Mouse (Mus musculus) lung, postnatal 10 days (tissue): ENCODE results near the gene Dennd2c.
A peak's percentile ranks its signal among the peaks of the same experiment; 100 is the strongest.
"Not testable (repeated sequence)": the region's sequence is repeated elsewhere in the genome, so short reads cannot be mapped to it uniquely, and the experiment has no call there.

Experiments used
- DNase-seq: peaks from one replicate; pipeline ENCODE4 v3.0.0; 2021

Gene Dennd2c

DNA sequence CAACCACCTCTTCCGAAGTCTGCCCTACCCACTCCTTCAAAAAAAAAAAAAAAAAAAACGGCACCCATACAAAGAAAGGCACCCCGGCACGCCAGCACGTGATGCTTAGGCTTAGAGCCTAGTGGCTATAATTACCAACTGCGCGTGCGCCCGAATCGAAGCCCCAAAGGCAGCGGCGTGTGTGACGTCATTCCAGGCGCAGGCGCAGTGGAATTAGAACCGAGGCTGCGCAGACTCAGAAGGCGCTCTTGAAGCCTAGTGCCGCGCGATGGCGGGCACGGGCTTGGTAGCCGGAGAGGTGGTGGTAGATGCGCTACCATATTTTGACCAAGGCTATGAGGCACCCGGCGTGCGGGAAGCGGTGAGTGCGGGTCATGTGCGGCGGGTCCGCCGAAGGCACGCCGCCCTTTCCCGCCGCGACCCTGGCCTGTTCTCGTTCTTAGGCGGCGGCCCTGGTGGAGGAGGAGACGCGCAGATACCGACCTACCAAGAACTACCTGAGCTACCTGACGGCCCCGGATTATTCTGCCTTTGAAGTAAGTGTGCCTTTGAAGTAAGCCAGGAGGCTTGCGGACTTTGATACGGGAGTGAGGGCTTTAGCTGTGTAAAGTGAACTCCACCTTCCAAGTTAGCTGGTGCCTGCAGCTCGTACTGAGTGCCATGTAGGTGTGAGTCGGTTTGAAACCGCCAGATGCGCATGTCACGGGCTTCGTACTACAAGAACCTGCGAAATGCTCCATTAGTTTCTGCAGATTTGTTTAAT, 69.3 kb downstream of the Dennd2c start, which contains the start of gene Bcas2:
Gene Bcas2, plus strand, starts transcription at position 151 of the 763 bp plus-strand sequence.
- DNase-seq, result peak; percentile 98

DNA sequence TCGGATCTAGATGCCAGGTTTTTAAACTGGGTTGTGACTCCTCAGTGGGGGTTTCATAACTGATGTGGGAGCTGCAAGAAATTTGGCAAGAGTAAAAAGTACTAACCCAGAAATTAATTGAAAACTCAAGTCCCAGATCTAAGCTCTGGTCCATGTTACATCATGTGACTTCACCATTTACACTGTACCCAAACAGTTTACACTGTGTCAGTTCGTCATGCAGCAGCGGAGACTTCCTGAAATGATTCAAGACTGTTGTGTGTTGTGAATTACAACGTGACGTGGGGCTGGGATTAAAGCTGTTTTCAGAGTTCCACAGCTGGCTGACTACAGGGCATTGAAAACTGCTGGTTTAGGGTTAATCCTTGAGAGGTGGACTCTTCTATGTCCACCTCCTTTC, 70.2 kb downstream of the Dennd2c start:
- DNase-seq, result no peak

DNA sequence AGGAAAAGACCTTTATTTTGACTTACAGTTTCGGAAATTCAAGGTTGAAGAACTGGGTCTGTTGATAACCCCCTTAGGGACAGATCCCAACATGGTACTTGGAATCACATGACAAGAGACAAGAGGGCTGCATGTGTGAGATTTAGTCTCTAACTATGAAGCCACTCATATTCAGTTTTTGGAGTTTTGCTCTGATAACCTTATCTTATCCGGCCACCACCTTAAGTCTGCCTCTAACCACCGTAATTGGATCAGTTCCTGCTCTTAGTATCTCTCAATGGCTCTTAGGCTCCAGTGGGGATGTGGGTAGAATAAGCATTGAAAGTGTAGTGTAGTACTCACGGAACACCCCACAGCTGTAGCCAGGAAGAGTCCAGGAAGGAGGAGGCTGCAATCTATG, 74.3 kb downstream of the Dennd2c start:
- DNase-seq, result no peak

- no peak for DNase-seq
Observed at GRCm38 (mm10) chr3:103179527-103179926, 77.1 kb downstream of the Dennd2c start.

GRCm38 (mm10) chr3:103181171-103181570, 78.8 kb downstream of the Dennd2c start:
- no peak for DNase-seq

DNA sequence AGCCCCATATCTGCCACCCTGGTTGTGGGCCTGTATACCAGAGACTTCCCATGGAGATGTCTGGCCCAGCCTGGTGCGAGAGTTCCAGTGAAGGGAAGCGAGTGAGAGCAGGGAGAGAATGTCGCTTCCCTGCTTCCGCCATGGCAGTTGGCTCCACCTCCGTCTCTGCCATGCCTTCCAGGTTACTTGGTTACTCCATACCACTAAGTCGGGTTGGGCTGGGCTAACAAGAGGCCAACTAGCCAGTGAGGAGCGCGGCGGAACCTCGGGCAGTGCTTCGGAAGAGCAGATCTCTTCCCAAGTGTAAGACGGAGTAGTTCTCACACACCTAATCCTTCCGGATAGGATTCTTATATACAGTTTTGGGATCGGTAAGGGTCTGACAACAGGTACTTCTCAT, 80.4 kb downstream of the Dennd2c start:
- no peak for DNase-seq

DNA sequence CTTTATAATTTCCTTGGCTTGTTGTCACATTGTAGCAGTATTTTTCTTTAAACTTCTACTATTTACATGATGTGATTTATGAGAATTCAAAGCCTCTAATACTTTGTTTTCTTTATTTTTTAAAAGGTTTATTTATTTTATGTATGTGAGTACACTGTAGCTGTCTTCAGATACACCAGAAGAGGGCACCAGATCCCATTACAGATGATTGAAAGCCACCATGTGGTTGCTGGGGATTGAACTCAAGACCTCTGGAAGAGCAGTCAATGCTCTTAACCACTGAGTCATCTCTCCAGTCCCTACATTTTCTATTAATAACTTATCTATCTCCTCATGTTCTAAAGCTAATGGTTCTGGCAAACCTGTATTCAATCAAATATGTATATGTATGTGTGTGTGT, 82.1 kb downstream of the Dennd2c start:
- DNase-seq, result not testable (repeated sequence)

DNA sequence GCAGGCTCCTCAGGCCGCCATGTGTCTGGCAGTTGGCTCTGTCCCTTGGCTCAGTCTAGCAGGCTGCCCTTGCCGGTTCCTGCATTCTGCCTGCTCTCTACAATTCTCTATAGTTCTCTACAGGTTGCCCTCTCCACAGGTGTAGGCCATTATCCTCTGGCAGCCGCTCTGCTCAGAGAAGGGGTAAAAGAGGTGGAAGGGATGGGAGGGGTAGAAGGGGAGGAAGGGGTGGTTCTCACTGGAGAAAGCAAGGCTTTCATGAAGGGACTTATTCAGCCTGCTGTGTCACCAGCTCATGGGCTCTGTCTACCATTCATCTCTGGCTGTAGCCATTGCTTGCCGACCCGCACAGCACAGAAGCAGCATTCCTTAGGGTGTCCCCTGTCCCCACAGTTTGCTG, 86.0 kb downstream of the Dennd2c start:
- no peak for DNase-seq

DNA sequence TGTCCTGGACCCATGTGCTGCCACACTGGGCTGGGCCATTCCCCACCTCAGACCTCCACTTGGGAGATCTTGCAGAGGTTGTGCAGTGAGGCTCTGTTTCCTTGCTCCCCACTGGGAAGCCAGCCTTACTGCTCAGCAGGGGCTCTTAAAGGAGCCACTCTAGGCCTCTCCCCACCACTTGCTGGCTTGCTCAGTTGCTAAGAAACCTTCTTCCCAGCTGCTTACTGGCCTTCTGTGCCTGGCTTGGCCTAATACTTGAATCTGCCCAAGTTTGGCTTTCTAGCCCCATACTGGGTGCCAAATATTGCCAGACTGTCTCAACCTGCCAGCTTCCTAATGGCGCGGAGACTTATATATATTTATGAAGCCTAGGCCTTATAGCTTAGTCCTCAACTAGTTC, 86.5 kb downstream of the Dennd2c start:
- DNase-seq, result no peak

DNA sequence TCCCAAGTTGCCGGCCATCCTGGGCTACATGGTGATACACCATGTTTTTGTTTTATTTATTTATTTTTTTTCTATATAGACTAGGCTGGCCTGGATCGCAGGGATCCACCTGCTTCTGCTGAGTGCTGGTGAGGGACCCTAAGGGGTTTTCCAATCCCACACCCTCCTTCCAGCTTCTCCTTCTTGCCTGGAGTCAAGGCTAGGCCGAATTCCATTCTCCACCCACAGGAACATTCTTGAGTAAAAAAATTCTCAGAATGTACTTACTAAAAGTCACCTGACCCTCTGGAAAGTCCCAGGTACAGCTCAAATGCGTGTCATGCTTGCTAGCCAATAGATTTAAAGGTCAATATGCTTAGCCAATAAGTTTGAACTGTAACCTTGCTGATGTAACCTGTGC, 89.8 kb downstream of the Dennd2c start:
- DNase-seq, result no peak

- DNase-seq, result no peak
Observed at GRCm38 (mm10) chr3:103193186-103193585, 90.8 kb downstream of the Dennd2c start.

- DNase-seq, result no peak
Observed at GRCm38 (mm10) chr3:103196320-103196823, 94.0 kb downstream of the Dennd2c start.

- DNase-seq, result no peak
Observed at GRCm38 (mm10) chr3:103199386-103199785, 97.0 kb downstream of the Dennd2c start.

DNA sequence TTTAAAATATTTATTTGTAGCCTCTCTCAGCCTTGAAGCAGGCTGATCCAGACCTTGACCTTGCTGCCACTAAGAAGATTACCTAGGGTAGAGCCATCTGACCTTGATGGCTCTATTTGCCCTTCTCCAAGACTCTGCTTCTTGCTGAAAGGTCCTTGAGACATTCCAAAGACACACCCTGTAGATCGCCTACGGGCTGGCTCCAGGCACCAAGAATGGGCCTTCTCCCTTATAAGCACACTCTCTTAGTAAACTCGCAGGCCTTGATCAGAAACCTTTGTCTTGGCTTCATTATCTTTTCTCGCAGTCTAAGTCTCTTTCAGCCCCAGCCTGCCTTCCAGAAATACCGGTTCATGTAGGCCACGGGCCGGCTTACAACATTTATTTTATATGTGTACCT, 98.7 kb downstream of the Dennd2c start:
- DNase-seq, result not testable (repeated sequence)

GRCm38 (mm10) chr3:103203554-103203953, 101.2 kb downstream of the Dennd2c start:
- no peak for DNase-seq

- DNase-seq, result no peak
Observed at GRCm38 (mm10) chr3:103204445-103204844, 102.0 kb downstream of the Dennd2c start.

DNA sequence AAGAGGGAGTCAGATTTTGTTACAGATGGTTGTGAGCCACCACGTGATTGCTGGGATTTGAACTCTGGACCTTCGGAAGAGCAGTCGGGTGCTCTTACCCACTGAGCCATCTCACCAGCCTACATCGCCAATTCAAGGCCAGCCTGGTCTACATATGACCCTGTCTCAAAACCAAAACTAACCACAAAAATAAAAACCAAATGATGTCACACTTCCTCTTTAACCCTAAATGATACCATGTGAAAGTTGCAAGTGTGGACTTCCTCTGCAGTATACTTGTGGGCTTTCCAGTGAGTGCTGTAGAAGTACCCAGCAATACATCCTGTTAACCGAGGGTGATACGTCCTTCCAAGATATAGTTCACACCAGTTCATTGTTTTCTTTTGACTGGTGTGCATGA, 104.0 kb downstream of the Dennd2c start:
- no peak for DNase-seq

GRCm38 (mm10) chr3:103207749-103208148, 105.3 kb downstream of the Dennd2c start:
- DNase-seq, result no peak

DNA sequence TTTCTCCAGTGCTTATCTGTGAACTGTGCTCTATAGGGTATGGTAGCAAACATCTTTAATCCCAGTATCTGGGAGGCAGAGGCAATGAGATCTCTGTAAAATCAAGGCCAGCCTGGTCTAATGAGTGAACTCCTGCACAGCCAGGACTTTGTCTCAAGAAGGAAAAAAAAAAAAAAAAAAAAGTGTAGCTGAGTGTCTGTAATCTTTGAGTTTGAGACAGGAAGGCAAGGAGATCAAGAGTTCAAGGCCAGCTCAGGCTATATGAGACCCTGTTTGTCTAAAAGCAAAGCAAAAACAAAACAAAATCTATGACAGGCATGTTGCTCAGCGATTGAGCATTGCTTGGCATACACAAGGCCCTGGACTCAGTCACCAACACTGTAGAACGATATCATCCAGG, 105.8 kb downstream of the Dennd2c start:
- no peak for DNase-seq

- DNase-seq, result no peak
Observed at GRCm38 (mm10) chr3:103211101-103211500, 108.7 kb downstream of the Dennd2c start.

GRCm38 (mm10) chr3:103212142-103212541, 109.7 kb downstream of the Dennd2c start:
- no peak for DNase-seq

DNA sequence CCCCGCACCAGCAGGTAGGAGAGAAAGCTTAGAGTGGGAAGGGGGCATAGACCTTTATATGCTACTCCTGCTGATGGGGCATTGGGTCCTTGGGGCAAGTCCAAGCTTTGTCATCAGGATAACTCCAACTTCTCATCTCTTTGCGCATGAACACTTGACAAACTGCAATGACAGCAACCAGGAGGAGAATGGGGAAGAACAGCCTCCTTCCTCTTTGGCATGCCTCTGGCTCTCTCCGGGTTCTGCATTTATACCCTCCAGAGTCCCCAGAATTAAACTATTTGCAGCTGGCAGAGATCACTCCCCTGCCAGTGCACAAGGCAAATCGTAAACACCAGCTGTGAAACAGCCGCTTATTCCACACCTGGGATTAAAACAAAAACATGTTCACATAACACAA, 111.1 kb downstream of the Dennd2c start:
- DNase-seq, result no peak

DNA sequence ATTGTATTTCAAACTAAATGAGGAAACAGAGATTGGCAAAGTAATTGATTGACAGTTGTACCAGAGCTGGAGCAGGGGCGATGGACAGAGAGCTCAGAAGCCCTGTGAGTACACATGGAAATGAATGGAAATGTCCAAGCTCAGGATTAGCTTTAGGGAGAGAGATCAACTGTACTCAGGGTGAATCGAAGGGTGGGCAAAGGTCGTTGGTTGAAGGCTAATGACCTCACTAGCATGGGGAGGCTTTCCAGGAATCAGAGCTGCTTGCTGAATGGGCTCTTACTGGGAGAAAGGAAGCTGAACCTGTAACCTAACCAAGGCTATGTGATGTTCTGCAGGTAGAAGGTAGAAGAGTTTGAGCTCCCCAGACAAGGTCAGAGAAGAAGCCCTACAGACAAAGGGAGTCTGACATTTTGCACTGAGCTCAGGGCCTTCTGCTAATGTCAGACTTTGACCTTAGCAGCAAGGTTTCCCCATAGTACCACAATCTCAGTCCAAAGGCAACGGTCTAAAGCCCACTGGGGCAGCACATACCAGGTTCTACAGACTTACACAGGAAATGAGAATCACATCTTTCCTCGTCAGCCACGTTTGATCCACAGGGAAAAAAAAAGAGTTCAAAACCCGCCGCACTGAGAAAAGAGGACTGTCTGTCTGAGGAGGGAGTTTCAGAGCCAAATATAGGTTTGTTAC, 112.3 kb downstream of the Dennd2c start:
- no peak for DNase-seq

DNA sequence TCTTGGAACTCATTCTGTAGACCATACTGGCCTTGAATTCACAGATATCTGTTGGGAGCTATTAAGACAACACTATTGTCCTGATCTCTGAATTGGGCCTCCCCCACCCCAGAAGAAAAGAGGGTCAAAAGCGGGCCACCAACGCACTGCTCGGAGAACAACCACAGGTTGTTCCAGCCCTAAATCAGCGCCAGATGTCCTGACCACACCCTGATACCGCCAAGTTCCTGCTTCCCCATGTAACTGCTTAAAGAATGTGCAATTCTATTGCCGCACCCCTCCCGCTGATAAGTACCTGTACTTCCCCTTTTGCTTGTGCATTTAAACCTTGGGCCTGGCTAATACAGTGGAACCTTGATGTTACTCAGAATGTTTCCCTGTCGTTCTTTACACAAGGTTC, 113.0 kb downstream of the Dennd2c start:
- DNase-seq, result not testable (repeated sequence)
